Mouse (Mus musculus): ENCODE measurements around the gene Cbfb. TPM values are rescaled to one million over a fixed set of nuclear protein-coding genes. Genes with fewer than 3 reads are reported as not detected.
"Not testable (repeated sequence)": the region's sequence is repeated elsewhere in the genome, so short reads cannot be mapped to it uniquely, and the experiment has no call there.

Cbfb gene
- polyA plus RNA-seq, 1 experiment: 10.9 TPM

DNA sequence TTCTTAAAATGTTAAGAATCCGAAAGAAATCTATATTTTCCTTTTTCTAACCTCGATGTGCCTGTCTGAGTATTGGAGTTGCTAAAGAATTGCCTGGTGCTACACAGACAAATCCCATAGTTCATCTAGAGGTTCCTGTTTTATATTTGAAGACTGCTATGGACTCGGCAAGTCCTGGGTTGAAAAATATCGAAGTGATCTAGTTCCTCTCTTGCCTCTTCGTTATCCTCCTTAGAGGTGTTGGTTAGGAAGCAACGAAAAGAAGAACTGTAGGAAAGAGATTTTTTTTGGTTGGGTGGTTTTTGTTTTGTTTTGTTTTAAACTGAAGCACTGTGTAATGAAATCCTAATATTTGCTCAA lies 1.5 kb downstream of the Cbfb start:
- 9% methylated on average over 6 of the region's 6 CpGs for WGBS
- DNase-seq: no peak
- H3K4me3 ChIP-seq (replicated peaks; ENCODE audit: extremely low read depth, low read depth, low read length): peak overlapping the region; percentile 33
- TF ChIP-seq POLR2A (IDR thresholded peaks at IDR 0.05; ENCODE audit: borderline replicate concordance, extremely low read depth, low read depth, low read length): no peak
- no peak for TF ChIP-seq CTCF (IDR thresholded peaks at IDR 0.05; ENCODE audit: insufficient read depth, low read length)
- peaks cover 6% of the 10 kb centered on the region; the same call in 1 of the 2 replicates for H3K4me1 ChIP-seq (ENCODE audit: control insufficient read depth, insufficient read depth, low read length)

- H3K4me3 ChIP-seq (replicated peaks; ENCODE audit: extremely low read depth, low read depth, low read length); DNase-seq; H3K4me1 ChIP-seq (ENCODE audit: control insufficient read depth, insufficient read depth, low read length): not testable (repeated sequence)
- WGBS: 94% methylated on average over 3 of the region's 3 CpGs
These were observed 4.8 kb downstream of the Cbfb start for GRCm38 (mm10) chr8:105175287-105175686.

DNA sequence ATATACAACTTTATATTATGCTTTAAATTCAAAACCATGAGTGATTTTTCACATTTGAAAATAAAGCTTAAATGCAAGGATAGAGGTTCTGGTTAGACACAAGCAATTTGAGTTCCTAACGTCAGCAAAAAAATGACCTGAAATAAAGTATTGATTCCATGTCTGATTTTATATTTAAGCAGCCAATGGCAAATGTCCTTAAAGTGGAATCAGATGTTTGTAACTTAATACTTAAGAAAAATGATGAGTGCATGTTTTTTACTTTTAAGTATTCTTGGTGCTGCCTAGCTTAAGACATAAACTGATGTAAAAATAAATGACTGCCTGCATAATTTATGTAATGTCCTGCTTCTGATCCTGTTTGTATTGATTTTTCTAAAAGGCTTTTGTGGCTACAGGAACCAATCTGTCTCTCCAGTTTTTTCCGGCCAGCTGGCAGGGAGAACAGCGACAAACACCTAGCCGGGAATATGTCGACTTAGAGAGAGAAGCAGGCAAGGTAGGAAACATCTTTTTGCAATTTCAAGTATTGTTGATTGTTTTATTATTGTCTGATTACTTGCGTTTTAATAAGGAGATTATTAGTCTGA lies 7.8 kb downstream of the Cbfb start:
- Histone ChIP-seq H3K4me3 (replicated peaks; ENCODE audit: extremely low read depth, low read depth, low read length) (no peak overlapping the region), H3K4me1 (ENCODE audit: control insufficient read depth, insufficient read depth, low read length) (peaks cover 5% of the 10 kb centered on the region)
- DNase-seq: no peak
- 82% methylated on average over 6 of the region's 6 CpGs for WGBS
- TF ChIP-seq POLR2A (IDR thresholded peaks at IDR 0.05; ENCODE audit: borderline replicate concordance, extremely low read depth, low read depth, low read length): no peak
- no peak for TF ChIP-seq CTCF (IDR thresholded peaks at IDR 0.05; ENCODE audit: insufficient read depth, low read length)

GRCm38 (mm10) chr8:105182201-105182600 lies 11.7 kb downstream of the Cbfb start:
- 42% methylated on average over 1 of the region's 1 CpGs for WGBS
- Histone ChIP-seq H3K4me3 (replicated peaks; ENCODE audit: extremely low read depth, low read depth, low read length) (no peak overlapping the region), H3K4me1 (ENCODE audit: control insufficient read depth, insufficient read depth, low read length) (peaks cover 3% of the 10 kb centered on the region)
- DNase-seq: no peak
- TF ChIP-seq CTCF (IDR thresholded peaks at IDR 0.05; ENCODE audit: insufficient read depth, low read length) (no peak), POLR2A (IDR thresholded peaks at IDR 0.05; ENCODE audit: borderline replicate concordance, extremely low read depth, low read depth, low read length) (no peak)

- TF ChIP-seq POLR2A (IDR thresholded peaks at IDR 0.05; ENCODE audit: borderline replicate concordance, extremely low read depth, low read depth, low read length): no peak
- no peak for TF ChIP-seq CTCF (IDR thresholded peaks at IDR 0.05; ENCODE audit: insufficient read depth, low read length)
- WGBS: 49% methylated on average over 1 of the region's 1 CpGs
- peaks cover 3% of the 10 kb centered on the region for H3K4me1 ChIP-seq (ENCODE audit: control insufficient read depth, insufficient read depth, low read length)
- H3K4me3 ChIP-seq (replicated peaks; ENCODE audit: extremely low read depth, low read depth, low read length): no peak overlapping the region
- DNase-seq: no peak
These were observed 16.1 kb downstream of the Cbfb start for GRCm38 (mm10) chr8:105186467-105187005.

DNA sequence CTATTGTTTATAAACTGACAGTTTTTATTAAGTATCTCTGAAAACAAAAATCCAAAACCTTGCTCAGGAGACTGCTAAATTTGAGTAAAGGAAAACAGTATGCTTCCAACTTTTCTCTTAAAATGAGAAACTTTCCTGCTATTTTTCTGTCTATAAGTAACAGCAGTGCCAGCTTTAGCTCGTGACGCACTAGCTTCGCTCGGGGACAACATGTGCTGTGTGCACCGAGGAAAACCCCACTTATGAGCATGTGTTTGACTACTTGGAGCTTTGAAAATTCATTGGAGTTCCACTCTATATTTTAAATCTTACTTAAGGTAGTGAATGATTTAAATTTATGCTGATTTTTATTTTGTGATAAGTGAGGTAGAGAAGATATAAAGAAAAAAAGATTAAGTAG lies 21.7 kb downstream of the Cbfb start:
- WGBS: 95% methylated on average over 5 of the region's 5 CpGs
- DNase-seq: no peak
- TF ChIP-seq POLR2A (IDR thresholded peaks at IDR 0.05; ENCODE audit: borderline replicate concordance, extremely low read depth, low read depth, low read length): no peak
- no peak for TF ChIP-seq CTCF (IDR thresholded peaks at IDR 0.05; ENCODE audit: insufficient read depth, low read length)
- Histone ChIP-seq H3K4me3 (replicated peaks; ENCODE audit: extremely low read depth, low read depth, low read length) (no peak overlapping the region), H3K4me1 (ENCODE audit: control insufficient read depth, insufficient read depth, low read length) (no peaks in the 10 kb centered on the region)

- DNase-seq: no peak
- Histone ChIP-seq H3K4me3 (replicated peaks; ENCODE audit: extremely low read depth, low read depth, low read length) (no peak overlapping the region), H3K4me1 (ENCODE audit: control insufficient read depth, insufficient read depth, low read length) (no peaks in the 10 kb centered on the region)
- no peak for TF ChIP-seq CTCF (IDR thresholded peaks at IDR 0.05; ENCODE audit: insufficient read depth, low read length)
- TF ChIP-seq POLR2A (IDR thresholded peaks at IDR 0.05; ENCODE audit: borderline replicate concordance, extremely low read depth, low read depth, low read length): no peak
- WGBS: 88% methylated on average over 1 of the region's 1 CpGs
These were observed 35.3 kb downstream of the Cbfb start for GRCm38 (mm10) chr8:105205748-105206147.

GRCm38 (mm10) chr8:105206766-105207275 lies 36.3 kb downstream of the Cbfb start:
- DNase-seq: no peak
- 73% methylated on average over 7 of the region's 7 CpGs for WGBS
- Histone ChIP-seq H3K4me1 (ENCODE audit: control insufficient read depth, insufficient read depth, low read length) (no peaks in the 10 kb centered on the region), H3K4me3 (replicated peaks; ENCODE audit: extremely low read depth, low read depth, low read length) (no peak overlapping the region)
- no peak for TF ChIP-seq POLR2A (IDR thresholded peaks at IDR 0.05; ENCODE audit: borderline replicate concordance, extremely low read depth, low read depth, low read length)
- TF ChIP-seq CTCF (IDR thresholded peaks at IDR 0.05; ENCODE audit: insufficient read depth, low read length): no peak

- no peak for DNase-seq
- TF ChIP-seq CTCF (IDR thresholded peaks at IDR 0.05; ENCODE audit: insufficient read depth, low read length) (no peak), POLR2A (IDR thresholded peaks at IDR 0.05; ENCODE audit: borderline replicate concordance, extremely low read depth, low read depth, low read length) (no peak)
- 82% methylated on average over 2 of the region's 2 CpGs for WGBS
These were observed 37.3 kb downstream of the Cbfb start for GRCm38 (mm10) chr8:105207675-105208273.

More at GRCm38 (mm10) chr8:105207675-105208273, 37.3 kb downstream of the Cbfb start:
- Histone ChIP-seq H3K4me1 (ENCODE audit: control insufficient read depth, insufficient read depth, low read length) (no peaks in the 10 kb centered on the region), H3K4me3 (replicated peaks; ENCODE audit: extremely low read depth, low read depth, low read length) (no peak overlapping the region)
